Mouse (Mus musculus) adrenal gland, postnatal 4 days (tissue): ENCODE measurements at regions not wholly inside any gene's neighbourhood (a gene's known extent, or its start where the extent isn't known, plus 50 kb on each side); places are given as distances from the start of the nearest gene placed in this dataset.

ENCODE experiments used
- DNase-seq, 2 experiments: peaks; one replicate each; pipeline ENCODE4 v3.0.0; 2021 to 2022; ENCODE audit warnings: low spot score in 2 of 2, mixed read lengths in 2 of 2

- no peak for DNase-seq
These were observed 70.7 kb downstream of the Setd4 start for GRCm38 (mm10) chr16:93533205-93533604.

- DNase-seq = no peak
These were observed 71.9 kb downstream of the Setd4 start for GRCm38 (mm10) chr16:93531937-93532336.

GRCm38 (mm10) chr16:93522485-93522884 is 81.4 kb downstream of the Setd4 start:
- no peak for DNase-seq

- DNase-seq = no peak
These were observed 83.4 kb downstream of the Setd4 start for GRCm38 (mm10) chr16:93520481-93520880.

GRCm38 (mm10) chr16:93518620-93519019 is 85.2 kb downstream of the Setd4 start:
- no peak for DNase-seq

GRCm38 (mm10) chr16:93516793-93517192 is 87.1 kb downstream of the Setd4 start:
- DNase-seq = no peak

GRCm38 (mm10) chr16:93515456-93515941 is 88.4 kb downstream of the Setd4 start:
- DNase-seq = no peak

GRCm38 (mm10) chr16:93513616-93514041 is 90.2 kb downstream of the Setd4 start:
- no peak for DNase-seq

- DNase-seq = no peak
These were observed 91.9 kb downstream of the Setd4 start for GRCm38 (mm10) chr16:93511988-93512387.

- no peak for DNase-seq
These were observed 92.3 kb downstream of the Setd4 start for GRCm38 (mm10) chr16:93511517-93511916.

- DNase-seq = no peak
These were observed 105.1 kb downstream of the Setd4 start for GRCm38 (mm10) chr16:93498800-93499199.

- DNase-seq = no peak
These were observed 110.4 kb downstream of the Setd4 start for GRCm38 (mm10) chr16:93493337-93494002.

- no peak for DNase-seq
These were observed 117.0 kb downstream of the Setd4 start for GRCm38 (mm10) chr16:93486646-93487550.

GRCm38 (mm10) chr16:93469957-93470356 is 133.9 kb downstream of the Setd4 start:
- DNase-seq = no peak

- DNase-seq = no peak
These were observed 138.1 kb downstream of the Setd4 start for GRCm38 (mm10) chr16:93465741-93466140.

GRCm38 (mm10) chr16:93464898-93465297 is 139.0 kb downstream of the Setd4 start:
- no peak for DNase-seq

- no peak for DNase-seq
These were observed 140.5 kb downstream of the Setd4 start for GRCm38 (mm10) chr16:93463405-93463804.

- no peak for DNase-seq
These were observed 141.6 kb downstream of the Setd4 start for GRCm38 (mm10) chr16:93462286-93462610.

- no peak for DNase-seq
These were observed 142.2 kb downstream of the Setd4 start for GRCm38 (mm10) chr16:93461406-93462285.

- no peak for DNase-seq
These were observed 144.2 kb downstream of the Setd4 start for GRCm38 (mm10) chr16:93459497-93460240.
